Comparison of ENCODE assay signal across 8 mouse cellular contexts in genomic region chr4:82466717-82467116, GRCm38 (mm10).
DNase-seq lines count a peak whose midpoint lies in the region; ATAC-seq and TF ChIP-seq lines count a peak whose summit lies in the region.
"Had no signal": no experiment of that assay in that cellular context is flagged by ENCODE, and none has a peak within 500 bp of the region (broad histone marks: within the 10 kb centered on the region; RNA-seq: fewer than 3 reads in every experiment).

No protein-coding gene starts in this region.

- no peak for TF ChIP-seq CTCF in heart, adult 2 months (IDR thresholded peaks at IDR 0.05)

- peaks cover 45% of the 10 kb centered on the region for H3K36me3 ChIP-seq in heart, adult 2 months (ENCODE audit: control insufficient read depth, insufficient read depth, low read length)
- H3K36me3 ChIP-seq: liver, embryonic 13.5 days had no signal

- no peaks in the 10 kb centered on the region for H3K27me3 ChIP-seq in heart, adult 2 months (ENCODE audit: control insufficient read depth, insufficient read depth, low read length)
- H3K27me3 ChIP-seq: liver, embryonic 13.5 days had no signal

- peaks cover 33% of the 10 kb centered on the region for H3K4me1 ChIP-seq in heart, adult 2 months (ENCODE audit: control insufficient read depth, insufficient read depth, low read length)

- H3K27ac ChIP-seq in heart, adult 2 months = peak overlapping the region; percentile 80
- H3K27ac ChIP-seq: liver, embryonic 13.5 days had no signal

- WGBS in heart, adult 2 months = 7% methylated on average over 8 of the region's 8 CpGs

- intact Hi-C loops in heart, adult 2 months (cut with DNase I) = loop anchor here (1.0 to 2.0 kb wide), 3 partner anchors 16 to 38 kb away; no protein-coding TSS in a partner anchor

- peak overlapping the region; percentile 19; the same call in 1 of the 2 replicates for H3K4me3 ChIP-seq in heart, adult 2 months
- H3K4me3 ChIP-seq: liver, embryonic 13.5 days had no signal

- peak; percentile 77 for TF ChIP-seq EP300 in heart, adult 2 months (IDR thresholded peaks at IDR 0.05; ENCODE audit: insufficient read depth, low read depth, low read length)

- H3K9ac ChIP-seq in heart, adult 2 months (ENCODE audit: low read depth, low read length) = peak overlapping the region; percentile 9; the same call in 1 of the 2 replicates
- H3K9ac ChIP-seq: liver, embryonic 13.5 days had no signal

- TF ChIP-seq POLR2A in heart, adult 2 months (IDR thresholded peaks at IDR 0.05; ENCODE audit: insufficient read depth, low read depth, low read length) = peak; percentile 37; the same call in 1 of the 2 replicates

- H3K79me2 ChIP-seq in heart, adult 2 months (replicated peaks; ENCODE audit: control insufficient read depth, insufficient read depth, low read length) = peaks cover 9% of the 10 kb centered on the region

- DNase-seq in testis, postnatal 10 days (ENCODE audit: low spot score) = peak; percentile 48
- no peak for DNase-seq in testis, postnatal 14 days (ENCODE audit: low spot score)
- peak; percentile 75 to 79 for DNase-seq in heart, adult 2 months
- peak; percentile 78 for DNase-seq in kidney, postnatal 10 days
- no peak for DNase-seq in layer of hippocampus, postnatal 36 days
- DNase-seq in ovary, postnatal 10 days (ENCODE audit: low spot score) = no peak
- DNase-seq: liver, embryonic 13.5 days had no signal

- ATAC-seq in erythroid progenitor cell, adult 5-6 weeks (replicated peaks; ENCODE audit: low FRiP score, poor library complexity, severe bottlenecking) = no peak

Comparison
In these comparisons a context has a peak if more than half of its experiments do, and no peak if none do; other contexts are left out.
1. DNase-seq: peak in testis, postnatal 10 days (single experiment), heart, adult 2 months (2 of 2) and kidney, postnatal 10 days (single experiment); none in testis, postnatal 14 days (single experiment), layer of hippocampus, postnatal 36 days (0 of 2) and ovary, postnatal 10 days (single experiment).